Mouse (Mus musculus) megakaryocyte, embryonic 14.5 days (primary cell): ENCODE data around the gene Wdtc1.

Experiments used
- FLI1 ChIP-seq: IDR thresholded peaks from 2 replicates; pipeline ENCODE4 v1.6.1; 2012; ENCODE audit warnings: low read length, inconsistent platforms, mixed read lengths
- GATA1 ChIP-seq: IDR thresholded peaks from 3 replicates; pipeline ENCODE4 v1.6.1; 2012; ENCODE audit warnings: mixed read lengths, low read length, inconsistent platforms, borderline replicate concordance

DNA sequence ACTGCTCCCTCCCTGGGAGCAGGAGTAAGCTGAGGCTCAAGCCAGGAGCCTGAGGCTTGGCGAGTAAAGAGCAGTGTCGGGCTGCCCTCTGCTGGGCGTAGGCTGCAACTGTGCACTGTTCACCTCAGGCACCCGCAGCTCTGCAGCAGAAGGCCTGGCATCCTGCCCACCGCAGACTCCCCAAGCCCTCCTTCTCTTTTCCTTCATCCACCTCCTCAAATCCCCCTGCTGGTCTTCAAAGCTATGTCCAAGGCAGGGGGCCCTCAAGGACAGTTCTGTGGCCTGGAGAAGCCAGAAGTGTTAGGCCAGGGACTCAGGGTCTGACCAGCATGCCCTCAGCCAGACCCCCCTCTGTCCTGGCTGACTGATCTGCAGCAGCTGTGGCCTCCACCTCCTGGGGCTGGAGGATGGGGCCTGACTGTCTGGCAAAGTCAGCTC lies 55.5 kb downstream of the Wdtc1 start:
- TF ChIP-seq GATA1 (no peak), FLI1 (no peak)
